Mouse (Mus musculus): ENCODE measurements around the gene Il4.
"Not testable (repeated sequence)": the region's sequence is repeated elsewhere in the genome, so short reads cannot be mapped to it uniquely, and the experiment has no call there.

Il4 gene

DNA sequence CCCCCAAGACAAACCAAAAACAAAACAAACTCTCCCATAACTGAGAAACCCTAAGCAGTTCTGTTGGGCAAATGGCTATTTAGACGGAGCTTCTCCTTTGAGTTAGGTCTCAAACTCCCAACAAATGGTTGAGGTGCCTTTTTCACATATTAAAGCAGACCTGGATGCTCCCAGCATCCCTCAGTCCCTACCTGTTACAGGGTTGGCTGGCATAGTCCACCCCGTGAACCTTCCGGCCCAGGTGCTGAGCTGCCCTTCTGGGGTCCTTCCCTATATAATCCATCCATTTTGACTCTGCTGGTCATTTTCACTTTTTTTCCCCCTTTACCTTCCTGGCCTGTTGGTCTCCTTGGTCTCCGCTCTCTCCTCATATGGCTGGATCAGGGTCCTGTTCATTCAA, 51.8 kb downstream of the Il4 start:
- no peak for DNase-seq (ENCODE audit: low spot score in 2 of 2)

- no peak for DNase-seq (ENCODE audit: low spot score in 2 of 2)
Observed at GRCm38 (mm10) chr11:53561986-53562385, 56.5 kb downstream of the Il4 start.

DNA sequence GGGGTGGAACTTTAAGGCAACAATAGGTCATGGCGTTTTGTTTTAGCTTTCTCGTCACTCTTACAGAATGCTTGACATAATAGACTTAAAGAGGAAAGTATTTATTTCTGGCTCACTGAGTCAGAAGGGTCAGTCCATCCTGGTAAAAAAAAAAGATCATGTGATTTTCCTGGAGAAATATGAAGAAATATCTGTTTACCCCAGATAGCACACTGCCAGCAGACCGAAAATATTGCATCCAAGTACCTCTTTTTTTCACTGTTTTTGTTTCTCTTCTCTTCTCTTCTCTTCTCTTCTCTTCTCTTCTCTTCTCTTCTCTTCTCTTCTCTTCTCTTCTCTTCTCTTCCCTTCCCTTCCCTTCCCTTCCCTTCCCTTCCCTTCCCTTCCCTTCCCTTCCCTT, 58.5 kb downstream of the Il4 start:
- not testable (repeated sequence) for DNase-seq (ENCODE audit: low spot score in 2 of 2)

DNA sequence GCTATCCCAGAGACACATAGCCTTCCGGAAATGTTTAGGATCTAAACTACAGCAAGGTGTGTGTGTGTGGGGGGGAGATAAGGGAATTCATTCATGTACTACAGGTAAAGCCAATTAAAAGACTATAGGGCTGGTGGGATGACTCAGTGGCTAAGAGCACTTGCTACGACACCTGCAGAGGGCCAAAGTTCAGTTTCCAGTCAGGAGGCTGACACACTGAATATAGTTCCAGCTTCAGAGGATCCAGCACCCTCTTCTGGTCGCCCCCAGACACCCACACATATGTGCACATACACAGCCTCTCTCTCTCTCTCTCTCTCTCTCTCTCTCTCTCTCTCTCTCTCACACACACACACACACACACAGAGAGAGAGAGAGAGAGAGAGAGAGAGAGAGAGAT, 60.5 kb downstream of the Il4 start:
- not testable (repeated sequence) for DNase-seq (ENCODE audit: low spot score in 2 of 2)

DNA sequence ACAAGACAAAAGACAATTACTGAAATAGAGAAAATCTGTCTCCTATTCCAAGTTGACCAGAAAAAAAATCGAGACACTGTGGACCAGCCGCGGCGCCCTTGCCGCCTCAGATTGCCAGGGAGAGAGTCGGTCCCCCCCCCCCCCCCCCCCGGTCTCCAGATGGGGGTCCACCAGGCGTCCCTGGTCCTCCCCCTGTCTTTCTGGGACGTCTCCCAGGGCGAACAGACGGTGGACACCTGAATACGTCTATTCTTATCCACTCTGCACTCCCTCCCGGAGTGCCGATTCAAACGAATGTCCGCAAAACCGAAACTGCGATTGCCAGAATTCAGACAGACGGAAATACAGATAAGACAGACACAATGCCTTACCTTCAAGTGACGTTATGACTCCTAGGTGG, 61.9 kb downstream of the Il4 start:
- DNase-seq (ENCODE audit: low spot score in 2 of 2), result not testable (repeated sequence)
